Mouse (Mus musculus): ENCODE data around the gene Rbm33.
A peak's percentile ranks its signal among the peaks of the same experiment; 100 is the strongest.

Rbm33 gene

GRCm38 (mm10) chr5:28413533-28413932, 96.6 kb downstream of the Rbm33 start:
- DNase-seq = no peak

GRCm38 (mm10) chr5:28414076-28414475, 97.2 kb downstream of the Rbm33 start:
- no peak for DNase-seq

GRCm38 (mm10) chr5:28416029-28416428, 99.1 kb downstream of the Rbm33 start:
- DNase-seq = no peak

GRCm38 (mm10) chr5:28418734-28419133, 101.8 kb downstream of the Rbm33 start:
- DNase-seq = no peak

GRCm38 (mm10) chr5:28419640-28420265, 102.8 kb downstream of the Rbm33 start:
- DNase-seq = no peak

GRCm38 (mm10) chr5:28423781-28424180, 106.9 kb downstream of the Rbm33 start:
- DNase-seq = no peak

GRCm38 (mm10) chr5:28425926-28426325, 109.0 kb downstream of the Rbm33 start:
- DNase-seq = no peak

- no peak for DNase-seq
Observed at GRCm38 (mm10) chr5:28450126-28450890, 133.4 kb downstream of the Rbm33 start.

- peak; percentile 82 for DNase-seq
Observed at GRCm38 (mm10) chr5:28451053-28451638, 134.2 kb downstream of the Rbm33 start.

- DNase-seq = no peak
Observed at GRCm38 (mm10) chr5:28453086-28453485, 136.2 kb downstream of the Rbm33 start.

- DNase-seq = no peak
Observed at GRCm38 (mm10) chr5:28453523-28453922, 136.6 kb downstream of the Rbm33 start.

GRCm38 (mm10) chr5:28454546-28454945, 137.6 kb downstream of the Rbm33 start:
- no peak for DNase-seq

GRCm38 (mm10) chr5:28455721-28456120, 138.8 kb downstream of the Rbm33 start:
- DNase-seq = no peak

GRCm38 (mm10) chr5:28456366-28456765, 139.4 kb downstream of the Rbm33 start:
- DNase-seq = no peak

- peak; percentile 38 for DNase-seq
Observed at GRCm38 (mm10) chr5:28457921-28458641, 141.2 kb downstream of the Rbm33 start.

- DNase-seq = no peak
Observed at GRCm38 (mm10) chr5:28458821-28459240, 141.9 kb downstream of the Rbm33 start.

- no peak for DNase-seq
Observed at GRCm38 (mm10) chr5:28459456-28460225, 142.7 kb downstream of the Rbm33 start.

- no peak for DNase-seq
Observed at GRCm38 (mm10) chr5:28460556-28461350, 143.8 kb downstream of the Rbm33 start.

- DNase-seq = no peak
Observed at GRCm38 (mm10) chr5:28461376-28461775, 144.5 kb downstream of the Rbm33 start.

GRCm38 (mm10) chr5:28462741-28463590, 146.0 kb downstream of the Rbm33 start:
- DNase-seq = no peak

GRCm38 (mm10) chr5:28463656-28464055, 146.7 kb downstream of the Rbm33 start:
- DNase-seq = no peak
